ENCODE assay signal across 8 mouse cellular contexts in the genomic region with DNA sequence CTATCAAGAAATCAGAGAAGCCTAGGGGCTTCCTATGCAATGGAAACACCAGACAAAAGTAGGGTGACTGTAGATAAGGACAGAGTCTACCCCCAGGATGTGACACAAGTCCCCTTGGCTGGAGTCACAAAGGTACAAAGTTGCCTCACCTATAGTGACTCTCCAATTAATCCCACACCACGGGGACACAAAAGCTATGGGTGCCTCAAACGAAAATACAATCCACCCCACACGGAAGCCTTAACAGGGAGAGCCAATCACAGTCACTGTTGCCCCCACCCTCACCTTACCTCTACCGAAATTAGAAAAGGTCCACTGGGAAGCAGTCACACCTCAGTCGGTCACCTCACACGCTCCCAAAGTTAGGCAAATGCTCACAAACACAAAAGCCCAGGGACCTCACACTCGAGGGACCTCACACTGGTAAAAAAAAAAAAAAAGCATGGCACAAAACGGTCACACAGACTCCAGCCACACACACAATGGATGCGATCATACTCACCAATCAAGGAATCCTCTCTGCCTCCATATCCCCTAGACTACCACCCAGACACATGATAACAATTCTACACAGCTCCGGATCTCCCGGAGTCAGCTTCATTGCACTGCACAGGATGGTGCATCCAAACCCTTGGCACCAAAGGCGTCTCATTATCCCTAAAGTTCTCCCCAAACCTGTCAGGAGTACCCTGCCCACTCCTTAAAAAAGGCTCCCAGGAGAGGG. TPM values are rescaled to one million over a fixed set of nuclear protein-coding genes. Genes with fewer than 3 reads are reported as not detected.
DNase-seq lines count a peak whose midpoint lies in the region; ATAC-seq and TF ChIP-seq lines count a peak whose summit lies in the region.

No protein-coding gene starts in this region.

- H3K27ac ChIP-seq in kidney, embryonic 14.5 days (ENCODE audit: low read depth, low read length) = peak overlapping the region; percentile 44
- H3K27ac ChIP-seq in bone marrow macrophage, adult 2 months (ENCODE audit: insufficient read depth, low read depth, low read length) = peak overlapping the region; percentile 58
- H3K27ac ChIP-seq in heart, postnatal 0 days (ENCODE audit: low read depth) = peak overlapping the region; percentile 81

- H3K9me3 ChIP-seq in kidney, embryonic 14.5 days (ENCODE audit: control insufficient read depth, low read length) = no peaks in the 10 kb centered on the region
- H3K9me3 ChIP-seq in heart, postnatal 0 days (replicated peaks; ENCODE audit: control insufficient read depth, low read length) = no peaks in the 10 kb centered on the region

- H3K9ac ChIP-seq in kidney, embryonic 14.5 days (ENCODE audit: low read depth, low read length) = peak overlapping the region; percentile 66
- H3K9ac ChIP-seq in heart, postnatal 0 days (replicated peaks; ENCODE audit: low read depth, low read length) = peak overlapping the region; percentile 65

- no peaks in the 10 kb centered on the region for H3K27me3 ChIP-seq in kidney, embryonic 14.5 days (ENCODE audit: control insufficient read depth, insufficient read depth, low read length)
- no peaks in the 10 kb centered on the region for H3K27me3 ChIP-seq in heart, postnatal 0 days (ENCODE audit: control insufficient read depth, insufficient read depth, low read length)

- no peak for TF ChIP-seq EP300 in heart, postnatal 0 days (IDR thresholded peaks at IDR 0.05; ENCODE audit: low read depth)

- WGBS in kidney, embryonic 14.5 days = 3% methylated on average over 12 of the region's 12 CpGs
- WGBS in heart, postnatal 0 days = 2% methylated on average over 12 of the region's 12 CpGs

- H3K4me3 ChIP-seq in kidney, embryonic 14.5 days (ENCODE audit: low read length) = peak overlapping the region; percentile 63
- peak overlapping the region; percentile 95 for H3K4me3 ChIP-seq in bone marrow macrophage, adult 2 months (ENCODE audit: insufficient read depth, low read length)
- H3K4me3 ChIP-seq in heart, postnatal 0 days (ENCODE audit: low read depth, low read length) = peak overlapping the region; percentile 75

- H3K4me2 ChIP-seq in kidney, embryonic 14.5 days (replicated peaks; ENCODE audit: low read depth, low read length) = peak overlapping the region; percentile 78
- H3K4me2 ChIP-seq in heart, postnatal 0 days (ENCODE audit: low read depth, low read length) = peak overlapping the region; percentile 96

- DNase-seq in kidney, adult 11 months = no peak
- peak; percentile 20 for DNase-seq in heart, postnatal 0 days (ENCODE audit: low spot score)
- no peak for DNase-seq in cerebellum, adult 11-12 months
- no peak for DNase-seq in gastrocnemius, postnatal 14 days

- ATAC-seq in kidney, embryonic 14.5 days (ENCODE audit: low FRiP score, low TSS enrichment) = peak; percentile 47
- 0 out of 2 replicates have a peak, but pooled peaks have one; percentile 3 for ATAC-seq in heart, postnatal 0 days (ENCODE audit: insufficient read depth, low read depth)
- ATAC-seq in megakaryocyte progenitor cell, adult 5-6 weeks (replicated peaks; ENCODE audit: poor library complexity) = peak; percentile 3; the same call in 1 of the 2 replicates
- no peak for ATAC-seq in activated CD4-positive, CD25-positive, alpha-beta regulatory T cell, adult 4 months

- TF ChIP-seq POLR2A in bone marrow macrophage, adult 2 months (IDR thresholded peaks at IDR 0.05; ENCODE audit: borderline replicate concordance, low read depth, low read length) = no peak

- no peak for TF ChIP-seq CTCF in bone marrow macrophage, adult 2 months (IDR thresholded peaks at IDR 0.05; ENCODE audit: low read depth, low read length)
- TF ChIP-seq CTCF in heart, postnatal 0 days (IDR thresholded peaks at IDR 0.05; ENCODE audit: low read depth) = no peak

- H3K36me3 ChIP-seq in kidney, embryonic 14.5 days (ENCODE audit: control insufficient read depth, insufficient read depth, low read length) = no peaks in the 10 kb centered on the region
- H3K36me3 ChIP-seq in heart, postnatal 0 days (replicated peaks; ENCODE audit: control insufficient read depth, insufficient read depth, low read length) = no peaks in the 10 kb centered on the region

- intact Hi-C loops in gastrocnemius, postnatal 14 days (cut with DNase I; ENCODE audit: low total_unique reads) = no loop called here

- peaks cover 11% of the 10 kb centered on the region; the same call in 1 of the 2 replicates for H3K4me1 ChIP-seq in kidney, embryonic 14.5 days (ENCODE audit: control insufficient read depth, insufficient read depth, low read length)
- H3K4me1 ChIP-seq in bone marrow macrophage, adult 2 months (ENCODE audit: control insufficient read depth, insufficient read depth, low read length) = peaks cover 20% of the 10 kb centered on the region
- peaks cover 17% of the 10 kb centered on the region for H3K4me1 ChIP-seq in heart, postnatal 0 days (ENCODE audit: control insufficient read depth, insufficient read depth)

RNA-seq across cellular contexts. Expression of a gene that starts 0.7 kb away (rescaled TPM):
- polyA plus RNA-seq in kidney, embryonic 14.5 days (2014; fragmentation: Nextera tagmentation; extraction: Ambion mirVana) = 4.9 and 12.3 TPM in 2 replicates
- polyA plus RNA-seq in bone marrow macrophage, adult 2 months (2012; ENCODE audit: insufficient read depth, insufficient read length, missing spikeins) = 7.9 and 9.5 TPM in 2 replicates
- 2.4 and 3.1 TPM in 2 replicates for total RNA-seq in heart, postnatal 0 days (2014; rRNA removed; ENCODE audit: low replicate concordance)
- 8.3 and 9.3 TPM in 2 replicates for polyA plus RNA-seq in heart, postnatal 0 days (2015; fragmentation: Nextera tagmentation; extraction: Ambion mirVana)
- total RNA-seq in megakaryocyte progenitor cell, adult 5-6 weeks (2015) = 4.8 and 5.7 TPM in 2 replicates
- 9.4 and 10.0 TPM in 2 replicates for total RNA-seq in megakaryocyte progenitor cell, adult 5-6 weeks (2017)
- polyA plus RNA-seq in activated CD4-positive, CD25-positive, alpha-beta regulatory T cell, adult 4 months (2017; shearing (Covaris generic)) = 10 to 100 TPM; 12.7 to 17.4 TPM
- total RNA-seq in gastrocnemius, postnatal 14 days (2021) = 1 to 10 TPM; 9.1 to 9.7 TPM

RNA-seq across cellular contexts. Expression of a gene that starts 31.4 kb away (rescaled TPM):
- 8.3 and 8.9 TPM in 2 replicates for polyA plus RNA-seq in kidney, embryonic 14.5 days (2014; fragmentation: Nextera tagmentation; extraction: Ambion mirVana)
- polyA plus RNA-seq in bone marrow macrophage, adult 2 months (2012; ENCODE audit: insufficient read depth, insufficient read length, missing spikeins) = 1.4 and 2.6 TPM in 2 replicates
- 4.6 and 5.6 TPM in 2 replicates for total RNA-seq in heart, postnatal 0 days (2014; rRNA removed; ENCODE audit: low replicate concordance)
- polyA plus RNA-seq in heart, postnatal 0 days (2015; fragmentation: Nextera tagmentation; extraction: Ambion mirVana) = 8.1 and 8.4 TPM in 2 replicates
- total RNA-seq in megakaryocyte progenitor cell, adult 5-6 weeks (2015) = 0.37 and 0.78 TPM in 2 replicates
- total RNA-seq in megakaryocyte progenitor cell, adult 5-6 weeks (2017) = 0.17 TPM in 1 of 2 replicates, not detected in the other
- under 1 TPM; 0.15 to 0.45 TPM for polyA plus RNA-seq in activated CD4-positive, CD25-positive, alpha-beta regulatory T cell, adult 4 months (2017; shearing (Covaris generic))
- total RNA-seq in gastrocnemius, postnatal 14 days (2021) = 1 to 10 TPM; 2.6 to 3.2 TPM

RNA-seq across cellular contexts. Expression of a gene that starts 38.2 kb away (rescaled TPM):
- polyA plus RNA-seq in kidney, embryonic 14.5 days (2014; fragmentation: Nextera tagmentation; extraction: Ambion mirVana) = 4.7 and 7.6 TPM in 2 replicates
- 1.4 and 2.1 TPM in 2 replicates for polyA plus RNA-seq in bone marrow macrophage, adult 2 months (2012; ENCODE audit: insufficient read depth, insufficient read length, missing spikeins)
- total RNA-seq in heart, postnatal 0 days (2014; rRNA removed; ENCODE audit: low replicate concordance) = 2.7 TPM in 1 of 2 replicates, not detected in the other
- 0.55 and 0.56 TPM in 2 replicates for polyA plus RNA-seq in heart, postnatal 0 days (2015; fragmentation: Nextera tagmentation; extraction: Ambion mirVana)
- 3.3 TPM in 2 replicates for total RNA-seq in megakaryocyte progenitor cell, adult 5-6 weeks (2015)
- total RNA-seq in megakaryocyte progenitor cell, adult 5-6 weeks (2017) = 4.0 and 5.2 TPM in 2 replicates
- polyA plus RNA-seq in activated CD4-positive, CD25-positive, alpha-beta regulatory T cell, adult 4 months (2017; shearing (Covaris generic)) = 1 to 10 TPM; 5.3 to 7.4 TPM
- under 1 TPM; 0.27 to 0.35 TPM for total RNA-seq in gastrocnemius, postnatal 14 days (2021)

RNA-seq across cellular contexts. Expression of a gene that starts 44.6 kb away (rescaled TPM):
- polyA plus RNA-seq in kidney, embryonic 14.5 days (2014; fragmentation: Nextera tagmentation; extraction: Ambion mirVana) = 7.2 and 9.1 TPM in 2 replicates
- polyA plus RNA-seq in bone marrow macrophage, adult 2 months (2012; ENCODE audit: insufficient read depth, insufficient read length, missing spikeins) = 4.8 and 5.7 TPM in 2 replicates
- 0.70 and 0.80 TPM in 2 replicates for total RNA-seq in heart, postnatal 0 days (2014; rRNA removed; ENCODE audit: low replicate concordance)
- 2.2 and 2.5 TPM in 2 replicates for polyA plus RNA-seq in heart, postnatal 0 days (2015; fragmentation: Nextera tagmentation; extraction: Ambion mirVana)
- total RNA-seq in megakaryocyte progenitor cell, adult 5-6 weeks (2015) = 4.5 and 7.4 TPM in 2 replicates
- total RNA-seq in megakaryocyte progenitor cell, adult 5-6 weeks (2017) = 0.96 and 2.9 TPM in 2 replicates
- 1 to 10 TPM; 4.6 to 5.2 TPM for polyA plus RNA-seq in activated CD4-positive, CD25-positive, alpha-beta regulatory T cell, adult 4 months (2017; shearing (Covaris generic))
- 1 to 10 TPM; 2.2 to 2.6 TPM for total RNA-seq in gastrocnemius, postnatal 14 days (2021)

RNA-seq across cellular contexts. Expression of a gene that starts 46.9 kb away (rescaled TPM):
- 9.1 and 14.3 TPM in 2 replicates for polyA plus RNA-seq in kidney, embryonic 14.5 days (2014; fragmentation: Nextera tagmentation; extraction: Ambion mirVana)
- 10.3 and 12.5 TPM in 2 replicates for polyA plus RNA-seq in bone marrow macrophage, adult 2 months (2012; ENCODE audit: insufficient read depth, insufficient read length, missing spikeins)
- 5.3 and 7.4 TPM in 2 replicates for total RNA-seq in heart, postnatal 0 days (2014; rRNA removed; ENCODE audit: low replicate concordance)
- polyA plus RNA-seq in heart, postnatal 0 days (2015; fragmentation: Nextera tagmentation; extraction: Ambion mirVana) = 6.0 and 6.1 TPM in 2 replicates
- 11.4 and 14.8 TPM in 2 replicates for total RNA-seq in megakaryocyte progenitor cell, adult 5-6 weeks (2015)
- 17.7 and 19.0 TPM in 2 replicates for total RNA-seq in megakaryocyte progenitor cell, adult 5-6 weeks (2017)
- 10 to 100 TPM; 10.1 to 16.9 TPM for polyA plus RNA-seq in activated CD4-positive, CD25-positive, alpha-beta regulatory T cell, adult 4 months (2017; shearing (Covaris generic))
- total RNA-seq in gastrocnemius, postnatal 14 days (2021) = 1 to 10 TPM; 8.3 to 8.5 TPM
